Comparison of ENCODE assay signal across 8 mouse cellular contexts in the genomic region with DNA sequence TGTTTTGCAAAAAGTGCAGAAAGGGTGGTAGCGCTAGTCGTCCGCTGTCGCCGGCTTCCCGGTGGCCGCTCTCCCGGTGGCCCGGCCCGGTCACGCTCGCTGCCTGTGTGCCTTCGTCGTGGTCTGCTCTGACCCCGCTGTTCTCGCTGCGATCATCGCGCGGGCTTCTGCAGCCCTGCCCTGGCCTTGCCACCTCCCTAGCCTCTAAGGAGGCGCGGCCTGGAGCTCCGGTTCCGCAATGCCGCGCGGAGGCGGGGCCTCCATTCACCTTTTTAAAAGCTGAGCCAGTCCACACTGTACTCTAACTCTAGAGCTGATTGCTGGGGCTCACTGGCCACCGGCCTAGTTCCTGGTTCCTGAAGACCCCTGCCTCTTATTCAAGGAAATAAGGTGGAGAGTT. TPM values are rescaled to one million over a fixed set of nuclear protein-coding genes. Genes with fewer than 3 reads are reported as not detected.
A peak's percentile ranks its signal among the peaks of the same experiment; 100 is the strongest.
DNase-seq lines count a peak whose midpoint lies in the region; ATAC-seq lines count a peak whose summit lies in the region.

No protein-coding gene starts in this region.

- DNase-seq in MN1 (ENCODE audit: low spot score) = peak; percentile 65
- peak; percentile 68 for DNase-seq in c-Kit-positive CD71-positive TER-119-positive erythroid progenitor cells, embryonic 14.5 days (ENCODE audit: low spot score)
- peak; percentile 53 to 65 for DNase-seq in heart, postnatal 36 days
- DNase-seq in limb, embryonic 11.5 days (ENCODE audit: low spot score) = peak; percentile 80
- DNase-seq in midbrain, embryonic 11.5 days (ENCODE audit: low spot score, missing footprints) = peak; percentile 93
- DNase-seq in spleen, postnatal 10 days (ENCODE audit: low spot score in 2 of 2) = peak; percentile 46 to 79
- DNase-seq in layer of hippocampus, postnatal 25 days (ENCODE audit: extremely low spot score in 1 of 2, low spot score in 1 of 2) = no peak

- H3K27ac ChIP-seq in forebrain, embryonic 12.5 days = no peak overlapping the region
- no peak overlapping the region for H3K27ac ChIP-seq in limb, embryonic 11.5 days (replicated peaks; ENCODE audit: low read depth, low read length)
- peak overlapping the region; percentile 35; the same call in 1 of the 2 replicates for H3K27ac ChIP-seq in midbrain, embryonic 11.5 days (ENCODE audit: low read depth, low read length)

- H3K4me3 ChIP-seq in forebrain, embryonic 12.5 days (replicated peaks) = peak overlapping the region; percentile 44
- H3K4me3 ChIP-seq in limb, embryonic 11.5 days (ENCODE audit: low read depth, low read length) = peak overlapping the region; percentile 40
- peak overlapping the region; percentile 32 for H3K4me3 ChIP-seq in midbrain, embryonic 11.5 days (ENCODE audit: low read depth, low read length)

- no peaks in the 10 kb centered on the region for H3K9me3 ChIP-seq in forebrain, embryonic 12.5 days
- no peaks in the 10 kb centered on the region for H3K9me3 ChIP-seq in limb, embryonic 11.5 days (ENCODE audit: control insufficient read depth, low read length)
- no peaks in the 10 kb centered on the region for H3K9me3 ChIP-seq in midbrain, embryonic 11.5 days (ENCODE audit: control insufficient read depth, low read length)

- H3K4me2 ChIP-seq in forebrain, embryonic 12.5 days = peak overlapping the region; percentile 76
- peak overlapping the region; percentile 65 for H3K4me2 ChIP-seq in limb, embryonic 11.5 days (ENCODE audit: low read depth, severe bottlenecking)
- peak overlapping the region; percentile 65 for H3K4me2 ChIP-seq in midbrain, embryonic 11.5 days

- H3K4me1 ChIP-seq in forebrain, embryonic 12.5 days = peaks cover 6% of the 10 kb centered on the region
- H3K4me1 ChIP-seq in limb, embryonic 11.5 days (ENCODE audit: control insufficient read depth, insufficient read depth, low read length) = 0 out of 2 replicates have a peak, but pooled peaks cover 5% of the 10 kb centered on the region
- peaks cover 7% of the 10 kb centered on the region for H3K4me1 ChIP-seq in midbrain, embryonic 11.5 days (ENCODE audit: control insufficient read depth, insufficient read depth, low read length)

- H3K27me3 ChIP-seq in forebrain, embryonic 12.5 days = no peaks in the 10 kb centered on the region
- no peaks in the 10 kb centered on the region for H3K27me3 ChIP-seq in limb, embryonic 11.5 days (ENCODE audit: control insufficient read depth, insufficient read depth, low read length)
- H3K27me3 ChIP-seq in midbrain, embryonic 11.5 days (ENCODE audit: control insufficient read depth, insufficient read depth, low read length) = no peaks in the 10 kb centered on the region

- ATAC-seq in forebrain, embryonic 12.5 days (ENCODE audit: low FRiP score) = peak; percentile 51; the same call in 1 of the 2 replicates
- peak; percentile 60; the same call in 1 of the 2 replicates for ATAC-seq in limb, embryonic 11.5 days (ENCODE audit: insufficient number of reproducible peaks, low FRiP score, low TSS enrichment, low read depth)
- peak; percentile 70 for ATAC-seq in midbrain, embryonic 11.5 days (ENCODE audit: low FRiP score)

- under 1% methylated on average over 29 of the region's 29 CpGs for WGBS in forebrain, embryonic 12.5 days
- 1% methylated on average over 29 of the region's 29 CpGs for WGBS in limb, embryonic 11.5 days
- under 1% methylated on average over 29 of the region's 29 CpGs for WGBS in midbrain, embryonic 11.5 days

- H3K36me3 ChIP-seq in forebrain, embryonic 12.5 days (replicated peaks) = no peaks in the 10 kb centered on the region; the same call in 1 of the 2 replicates
- H3K36me3 ChIP-seq in limb, embryonic 11.5 days (ENCODE audit: control insufficient read depth, insufficient read depth, low read length) = no peaks in the 10 kb centered on the region
- H3K36me3 ChIP-seq in midbrain, embryonic 11.5 days (ENCODE audit: control insufficient read depth, insufficient read depth, low read length) = no peaks in the 10 kb centered on the region

- intact Hi-C loops in heart, postnatal 36 days (cut with DNase I) = no loop called here

- peak overlapping the region; percentile 70 for H3K9ac ChIP-seq in forebrain, embryonic 12.5 days
- peak overlapping the region; percentile 81 for H3K9ac ChIP-seq in limb, embryonic 11.5 days (ENCODE audit: low read length)
- H3K9ac ChIP-seq in midbrain, embryonic 11.5 days (ENCODE audit: low read length) = peak overlapping the region; percentile 80

RNA-seq across cellular contexts. Expression of gene Hsf5, which starts 22.2 kb away (rescaled TPM):
- 0.40 and 0.49 TPM in 2 replicates for polyA plus RNA-seq in forebrain, embryonic 12.5 days (2016; fragmentation: Nextera tagmentation; extraction: Ambion mirVana)
- total RNA-seq in heart, postnatal 36 days (2021) = not detected
- polyA plus RNA-seq in limb, embryonic 11.5 days (2014; fragmentation: Nextera tagmentation; extraction: Ambion mirVana) = 0.27 and 0.34 TPM in 2 replicates
- polyA plus RNA-seq in midbrain, embryonic 11.5 days (2014; fragmentation: Nextera tagmentation; extraction: Ambion mirVana) = 0.15 and 0.31 TPM in 2 replicates
- total RNA-seq in layer of hippocampus, postnatal 25 days (2021) = under 1 TPM; 0.32 to 0.35 TPM

RNA-seq across cellular contexts. Expression of gene Rnf43, which starts 23.3 kb away (rescaled TPM):
- polyA plus RNA-seq in forebrain, embryonic 12.5 days (2016; fragmentation: Nextera tagmentation; extraction: Ambion mirVana) = 1.4 and 1.8 TPM in 2 replicates
- total RNA-seq in heart, postnatal 36 days (2021) = under 1 TPM; 0.24 to 0.47 TPM
- 1.6 and 2.0 TPM in 2 replicates for polyA plus RNA-seq in limb, embryonic 11.5 days (2014; fragmentation: Nextera tagmentation; extraction: Ambion mirVana)
- 0.61 and 2.0 TPM in 2 replicates for polyA plus RNA-seq in midbrain, embryonic 11.5 days (2014; fragmentation: Nextera tagmentation; extraction: Ambion mirVana)
- 1 to 10 TPM; 1.6 to 2.8 TPM for total RNA-seq in layer of hippocampus, postnatal 25 days (2021)

RNA-seq across cellular contexts. Expression of gene Mtmr4, which starts 47.2 kb away (rescaled TPM):
- polyA plus RNA-seq in forebrain, embryonic 12.5 days (2016; fragmentation: Nextera tagmentation; extraction: Ambion mirVana) = 71.4 and 75.2 TPM in 2 replicates
- 10 to 100 TPM; 18.8 to 27.1 TPM for total RNA-seq in heart, postnatal 36 days (2021)
- 62.4 and 66.8 TPM in 2 replicates for polyA plus RNA-seq in limb, embryonic 11.5 days (2014; fragmentation: Nextera tagmentation; extraction: Ambion mirVana)
- polyA plus RNA-seq in midbrain, embryonic 11.5 days (2014; fragmentation: Nextera tagmentation; extraction: Ambion mirVana) = 68.3 and 72.9 TPM in 2 replicates
- 10 to 100 TPM; 72.8 to 89.7 TPM for total RNA-seq in layer of hippocampus, postnatal 25 days (2021)

Comparison
In these comparisons a context has a peak if more than half of its experiments do, and no peak if none do; other contexts are left out.
1. DNase-seq: peak in MN1 (single experiment), c-Kit-positive CD71-positive TER-119-positive erythroid progenitor cells, embryonic 14.5 days (single experiment), heart, postnatal 36 days (2 of 2), limb, embryonic 11.5 days (single experiment), midbrain, embryonic 11.5 days (single experiment) and spleen, postnatal 10 days (2 of 2); none in layer of hippocampus, postnatal 25 days (0 of 2).
2. Peak in every context shown above with its lines, with median percentiles within 50 percentile points of each other: ATAC-seq, H3K4me2 ChIP-seq, H3K4me3 ChIP-seq and H3K9ac ChIP-seq.